Mouse (Mus musculus): ENCODE results near the gene Fdx1. TPM values are rescaled to one million over a fixed set of nuclear protein-coding genes. Genes with fewer than 3 reads are reported as not detected.

Gene Fdx1
- total RNA-seq, 1 experiment: 21.3 TPM

GRCm38 (mm10) chr9:51956484-51956883 is 6.9 kb downstream of the Fdx1 start:
- Histone ChIP-seq H3K9ac (ENCODE audit: insufficient read depth, low read depth, low read length, poor library complexity, severe bottlenecking) (no peak overlapping the region), H3K27ac (ENCODE audit: insufficient read depth, low read depth, low read length, poor library complexity, severe bottlenecking) (no peak overlapping the region), H3K4me1 (ENCODE audit: control insufficient read depth in 2 of 2, insufficient read depth in 2 of 2, low read length in 2 of 2, poor library complexity in 1 of 2) (no peaks in the 10 kb centered on the region), H3K4me3 (ENCODE audit: insufficient read depth in 1 of 2, low read depth in 1 of 2, low read length in 2 of 2, poor library complexity in 1 of 2, severe bottlenecking in 1 of 2) (no peak overlapping the region), H3K36me3 (ENCODE audit: control insufficient read depth, insufficient read depth, low read length, poor library complexity, severe bottlenecking) (peaks cover 2% of the 10 kb centered on the region; the same call in 1 of the 2 replicates), H3K9me3 (ENCODE audit: control insufficient read depth, insufficient read depth, low read depth, low read length) (no peaks in the 10 kb centered on the region)
- DNase-seq (ENCODE audit: low read depth, low spot score): no peak
- in situ Hi-C loops (cut with MboI; ENCODE audit: low sequenced_read_pairs in 2 of 2, unreplicated experiment in 2 of 2): no loop called here
- TF ChIP-seq ZNF384 (IDR thresholded peaks at IDR 0.05; ENCODE audit: low read depth, low read length) (no peak), HCFC1 (IDR thresholded peaks at IDR 0.05; ENCODE audit: borderline replicate concordance, insufficient read depth, low read length) (no peak), CHD2 (IDR thresholded peaks at IDR 0.05; ENCODE audit: low read depth, low read length) (no peak), MAFK (IDR thresholded peaks at IDR 0.05; ENCODE audit: insufficient read depth, low read depth, low read length) (no peak), ZC3H11A (IDR thresholded peaks at IDR 0.05; ENCODE audit: borderline replicate concordance, low read depth, low read length) (no peak)

GRCm38 (mm10) chr9:51951337-51951736 is 12.0 kb downstream of the Fdx1 start:
- peaks cover 2% of the 10 kb centered on the region; the same call in 1 of the 2 replicates for H3K36me3 ChIP-seq (ENCODE audit: control insufficient read depth, insufficient read depth, low read length, poor library complexity, severe bottlenecking)
- no peak for DNase-seq (ENCODE audit: low read depth, low spot score)
- H3K27ac ChIP-seq (ENCODE audit: insufficient read depth, low read depth, low read length, poor library complexity, severe bottlenecking): no peak overlapping the region
- TF ChIP-seq ZC3H11A (IDR thresholded peaks at IDR 0.05; ENCODE audit: borderline replicate concordance, low read depth, low read length) (no peak), ZNF384 (IDR thresholded peaks at IDR 0.05; ENCODE audit: low read depth, low read length) (no peak), HCFC1 (IDR thresholded peaks at IDR 0.05; ENCODE audit: borderline replicate concordance, insufficient read depth, low read length) (no peak), MAFK (IDR thresholded peaks at IDR 0.05; ENCODE audit: insufficient read depth, low read depth, low read length) (no peak), CHD2 (IDR thresholded peaks at IDR 0.05; ENCODE audit: low read depth, low read length) (no peak)
- no peaks in the 10 kb centered on the region for H3K9me3 ChIP-seq (ENCODE audit: control insufficient read depth, insufficient read depth, low read depth, low read length)
- no peak overlapping the region for H3K9ac ChIP-seq (ENCODE audit: insufficient read depth, low read depth, low read length, poor library complexity, severe bottlenecking)
- H3K4me3 ChIP-seq (ENCODE audit: insufficient read depth in 1 of 2, low read depth in 1 of 2, low read length in 2 of 2, poor library complexity in 1 of 2, severe bottlenecking in 1 of 2): no peak overlapping the region
- no peaks in the 10 kb centered on the region for H3K4me1 ChIP-seq (ENCODE audit: control insufficient read depth in 2 of 2, insufficient read depth in 2 of 2, low read length in 2 of 2, poor library complexity in 1 of 2)
- in situ Hi-C loops (cut with MboI; ENCODE audit: low sequenced_read_pairs in 2 of 2, unreplicated experiment in 2 of 2): no loop called here

GRCm38 (mm10) chr9:51950667-51951066 is 12.7 kb downstream of the Fdx1 start:
- Histone ChIP-seq H3K27ac (ENCODE audit: insufficient read depth, low read depth, low read length, poor library complexity, severe bottlenecking) (no peak overlapping the region), H3K4me3 (ENCODE audit: insufficient read depth in 1 of 2, low read depth in 1 of 2, low read length in 2 of 2, poor library complexity in 1 of 2, severe bottlenecking in 1 of 2) (no peak overlapping the region), H3K36me3 (ENCODE audit: control insufficient read depth, insufficient read depth, low read length, poor library complexity, severe bottlenecking) (peaks cover 2% of the 10 kb centered on the region; the same call in 1 of the 2 replicates), H3K4me1 (ENCODE audit: control insufficient read depth in 2 of 2, insufficient read depth in 2 of 2, low read length in 2 of 2, poor library complexity in 1 of 2) (no peaks in the 10 kb centered on the region), H3K9ac (ENCODE audit: insufficient read depth, low read depth, low read length, poor library complexity, severe bottlenecking) (no peak overlapping the region), H3K9me3 (ENCODE audit: control insufficient read depth, insufficient read depth, low read depth, low read length) (no peaks in the 10 kb centered on the region)
- TF ChIP-seq CHD2 (IDR thresholded peaks at IDR 0.05; ENCODE audit: low read depth, low read length) (no peak), MAFK (IDR thresholded peaks at IDR 0.05; ENCODE audit: insufficient read depth, low read depth, low read length) (no peak), HCFC1 (IDR thresholded peaks at IDR 0.05; ENCODE audit: borderline replicate concordance, insufficient read depth, low read length) (no peak), ZNF384 (IDR thresholded peaks at IDR 0.05; ENCODE audit: low read depth, low read length) (no peak), ZC3H11A (IDR thresholded peaks at IDR 0.05; ENCODE audit: borderline replicate concordance, low read depth, low read length) (no peak)
- in situ Hi-C loops (cut with MboI; ENCODE audit: low sequenced_read_pairs in 2 of 2, unreplicated experiment in 2 of 2): no loop called here
- DNase-seq (ENCODE audit: low read depth, low spot score): no peak

GRCm38 (mm10) chr9:51950225-51950624 is 13.1 kb downstream of the Fdx1 start:
- Histone ChIP-seq H3K4me1 (ENCODE audit: control insufficient read depth in 2 of 2, insufficient read depth in 2 of 2, low read length in 2 of 2, poor library complexity in 1 of 2) (no peaks in the 10 kb centered on the region), H3K9me3 (ENCODE audit: control insufficient read depth, insufficient read depth, low read depth, low read length) (no peaks in the 10 kb centered on the region), H3K4me3 (ENCODE audit: insufficient read depth in 1 of 2, low read depth in 1 of 2, low read length in 2 of 2, poor library complexity in 1 of 2, severe bottlenecking in 1 of 2) (no peak overlapping the region), H3K9ac (ENCODE audit: insufficient read depth, low read depth, low read length, poor library complexity, severe bottlenecking) (no peak overlapping the region), H3K36me3 (ENCODE audit: control insufficient read depth, insufficient read depth, low read length, poor library complexity, severe bottlenecking) (peaks cover 2% of the 10 kb centered on the region; the same call in 1 of the 2 replicates), H3K27ac (ENCODE audit: insufficient read depth, low read depth, low read length, poor library complexity, severe bottlenecking) (no peak overlapping the region)
- no peak for DNase-seq (ENCODE audit: low read depth, low spot score)
- no peak for TF ChIP-seq ZC3H11A (IDR thresholded peaks at IDR 0.05; ENCODE audit: borderline replicate concordance, low read depth, low read length)
- no peak for TF ChIP-seq CHD2 (IDR thresholded peaks at IDR 0.05; ENCODE audit: low read depth, low read length)
- in situ Hi-C loops (cut with MboI; ENCODE audit: low sequenced_read_pairs in 2 of 2, unreplicated experiment in 2 of 2): no loop called here

GRCm38 (mm10) chr9:51943934-51944333 is 19.4 kb downstream of the Fdx1 start:
- H3K9ac ChIP-seq (ENCODE audit: insufficient read depth, low read depth, low read length, poor library complexity, severe bottlenecking): no peak overlapping the region
- DNase-seq (ENCODE audit: low read depth, low spot score): no peak
- in situ Hi-C loops (cut with MboI; ENCODE audit: low sequenced_read_pairs in 2 of 2, unreplicated experiment in 2 of 2): no loop called here
- H3K4me1 ChIP-seq (ENCODE audit: control insufficient read depth in 2 of 2, insufficient read depth in 2 of 2, low read length in 2 of 2, poor library complexity in 1 of 2): no peaks in the 10 kb centered on the region
- TF ChIP-seq CHD2 (IDR thresholded peaks at IDR 0.05; ENCODE audit: low read depth, low read length) (no peak), HCFC1 (IDR thresholded peaks at IDR 0.05; ENCODE audit: borderline replicate concordance, insufficient read depth, low read length) (no peak), MAFK (IDR thresholded peaks at IDR 0.05; ENCODE audit: insufficient read depth, low read depth, low read length) (no peak), ZC3H11A (IDR thresholded peaks at IDR 0.05; ENCODE audit: borderline replicate concordance, low read depth, low read length) (no peak), ZNF384 (IDR thresholded peaks at IDR 0.05; ENCODE audit: low read depth, low read length) (no peak)
- no peak overlapping the region for H3K4me3 ChIP-seq (ENCODE audit: insufficient read depth in 1 of 2, low read depth in 1 of 2, low read length in 2 of 2, poor library complexity in 1 of 2, severe bottlenecking in 1 of 2)
- H3K9me3 ChIP-seq (ENCODE audit: control insufficient read depth, insufficient read depth, low read depth, low read length): no peaks in the 10 kb centered on the region
- H3K27ac ChIP-seq (ENCODE audit: insufficient read depth, low read depth, low read length, poor library complexity, severe bottlenecking): no peak overlapping the region
- no peaks in the 10 kb centered on the region; the same call in 1 of the 2 replicates for H3K36me3 ChIP-seq (ENCODE audit: control insufficient read depth, insufficient read depth, low read length, poor library complexity, severe bottlenecking)

Measured in ES-E14 (cell line).